Mouse (Mus musculus) small intestine, adult 2 months (tissue): ENCODE data around the gene Sgsm2. TPM values are rescaled to one million over a fixed set of nuclear protein-coding genes. Genes with fewer than 3 reads are reported as not detected.
"Not testable (repeated sequence)": the region's sequence is repeated elsewhere in the genome, so short reads cannot be mapped to it uniquely, and the experiment has no call there.

Source experiments
- H3K27ac ChIP-seq: fragments of 200-500 bp; 2 replicates; pipeline ENCODE4 v1.5.1; 2012; ENCODE audit warnings: low read depth, low read length, control low read depth, inconsistent platforms; ENCODE audit not compliant: insufficient read depth
- H3K27me3 ChIP-seq: fragments of 200-500 bp; 2 replicates; pipeline ENCODE4 v1.6.1; 2012; ENCODE audit warnings: mild to moderate bottlenecking, moderate library complexity, low read length, inconsistent platforms; ENCODE audit not compliant: control insufficient read depth, insufficient read depth
- H3K36me3 ChIP-seq: fragments of 200-500 bp; 2 replicates; pipeline ENCODE4 v1.6.1; 2012; ENCODE audit warnings: mild to moderate bottlenecking, low read length, control low read depth, inconsistent platforms; ENCODE audit not compliant: control insufficient read depth, insufficient read depth
- H3K4me1 ChIP-seq: fragments of 200-500 bp; 2 replicates; pipeline ENCODE4 v1.6.1; 2012; ENCODE audit warnings: low read length, inconsistent platforms, mixed read lengths; ENCODE audit not compliant: control insufficient read depth, insufficient read depth, insufficient read length
- H3K4me3 ChIP-seq: fragments of 200-500 bp; 2 replicates; pipeline ENCODE4 v1.5.1; 2012; ENCODE audit warnings: low read depth, mild to moderate bottlenecking, control low read depth, inconsistent platforms, low read length, moderate library complexity
- CTCF ChIP-seq: fragments of 200-500 bp; IDR thresholded peaks from 2 replicates; pipeline ENCODE4 v1.5.1; 2012; ENCODE audit warnings: low read depth, mild to moderate bottlenecking, control low read depth, inconsistent platforms, low read length, moderate library complexity, mixed read lengths; ENCODE audit not compliant: insufficient replicate concordance, insufficient read length; ENCODE audit errors: extremely low read depth
- POLR2A ChIP-seq: fragments of 200-500 bp; IDR thresholded peaks from 2 replicates; pipeline ENCODE4 v1.6.1; 2012; ENCODE audit warnings: low read depth, mild to moderate bottlenecking, control low read depth, inconsistent platforms, low read length, moderate library complexity
- WGBS: fragments of 180-500 bp; shearing (Covaris S2); methylation state at CpG from one replicate; pipeline ENCODE4 v1.1.7; 2018; 5-methylcytosine and 5-hydroxymethylcytosine counted together
- polyA plus RNA-seq: library from polyadenylated mRNA; depleted of rRNA; stranded (reverse); fragments of >200 nt; gene quantifications from 2 replicates; pipeline ENCODE4 v1.2.3, GENCODE M21; 2012

Gene Sgsm2
- polyA plus RNA-seq, 1 experiment = 9.7 TPM

- Histone ChIP-seq H3K4me1 (no peaks in the 10 kb centered on the region), H3K36me3 (peaks cover 21% of the 10 kb centered on the region), H3K27ac (no peak overlapping the region), H3K4me3 (no peak overlapping the region), H3K27me3 (no peaks in the 10 kb centered on the region)
- TF ChIP-seq POLR2A = no peak
- no peak for TF ChIP-seq CTCF
Measured at GRCm38 (mm10) chr11:74815795-74816194, 81.1 kb downstream of the Sgsm2 start.

DNA sequence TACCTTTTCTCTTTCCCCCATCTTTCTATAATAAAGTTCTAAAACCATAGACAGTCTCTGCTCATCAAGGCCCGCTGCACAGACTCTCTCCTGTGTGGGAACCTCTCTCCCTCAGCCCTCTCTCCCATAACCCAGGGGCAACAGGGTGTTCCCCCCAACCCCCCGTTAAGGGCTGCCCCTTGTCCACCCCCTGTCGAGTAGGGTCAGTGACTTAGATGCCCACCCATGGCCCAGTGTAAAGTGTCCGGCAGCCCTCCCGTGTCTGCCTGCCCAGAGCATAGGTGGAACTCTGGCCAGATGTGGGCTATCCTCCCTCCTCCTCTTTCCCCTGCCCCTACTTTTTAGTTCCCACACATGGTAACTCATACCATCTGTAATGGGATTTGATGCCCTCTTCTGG lies 85.3 kb downstream of the Sgsm2 start:
- H3K36me3 ChIP-seq = peaks cover 12% of the 10 kb centered on the region
- no peaks in the 10 kb centered on the region for H3K27me3 ChIP-seq
- TF ChIP-seq CTCF (no peak), POLR2A (no peak)
- 76% methylated on average over 5 of the region's 5 CpGs for WGBS
- H3K4me3 ChIP-seq = no peak overlapping the region
- H3K4me1 ChIP-seq = no peaks in the 10 kb centered on the region
- no peak overlapping the region for H3K27ac ChIP-seq

GRCm38 (mm10) chr11:74811027-74811426 lies 85.8 kb downstream of the Sgsm2 start:
- H3K27ac ChIP-seq, H3K4me1 ChIP-seq, H3K4me3 ChIP-seq, H3K27me3 ChIP-seq: not testable (repeated sequence)
- peaks cover 13% of the 10 kb centered on the region for H3K36me3 ChIP-seq
- 86% methylated on average over 3 of the region's 3 CpGs for WGBS

DNA sequence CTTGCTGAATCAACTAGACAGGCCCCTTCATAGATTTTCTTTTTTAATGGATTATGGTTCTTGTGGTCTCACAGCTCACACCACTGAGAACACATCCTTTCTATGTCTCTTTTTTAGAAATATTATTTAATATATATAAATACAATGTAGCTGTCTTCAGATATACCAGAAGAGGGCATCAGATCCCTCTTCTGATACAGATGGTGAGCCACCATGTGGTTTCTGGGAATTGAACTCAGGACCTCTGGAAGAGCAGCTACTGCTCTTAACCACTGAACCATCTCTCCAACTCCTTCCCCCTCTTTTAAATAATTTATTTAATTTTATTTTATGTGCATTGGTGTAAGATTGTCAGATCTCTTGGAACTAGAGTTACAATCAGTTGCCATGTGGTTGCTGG lies 86.7 kb downstream of the Sgsm2 start:
- peaks cover 15% of the 10 kb centered on the region for H3K36me3 ChIP-seq
- H3K27ac ChIP-seq = no peak overlapping the region
- no peaks in the 10 kb centered on the region for H3K4me1 ChIP-seq
- TF ChIP-seq CTCF (no peak), POLR2A (no peak)
- no peak overlapping the region for H3K4me3 ChIP-seq
- no peaks in the 10 kb centered on the region for H3K27me3 ChIP-seq

DNA sequence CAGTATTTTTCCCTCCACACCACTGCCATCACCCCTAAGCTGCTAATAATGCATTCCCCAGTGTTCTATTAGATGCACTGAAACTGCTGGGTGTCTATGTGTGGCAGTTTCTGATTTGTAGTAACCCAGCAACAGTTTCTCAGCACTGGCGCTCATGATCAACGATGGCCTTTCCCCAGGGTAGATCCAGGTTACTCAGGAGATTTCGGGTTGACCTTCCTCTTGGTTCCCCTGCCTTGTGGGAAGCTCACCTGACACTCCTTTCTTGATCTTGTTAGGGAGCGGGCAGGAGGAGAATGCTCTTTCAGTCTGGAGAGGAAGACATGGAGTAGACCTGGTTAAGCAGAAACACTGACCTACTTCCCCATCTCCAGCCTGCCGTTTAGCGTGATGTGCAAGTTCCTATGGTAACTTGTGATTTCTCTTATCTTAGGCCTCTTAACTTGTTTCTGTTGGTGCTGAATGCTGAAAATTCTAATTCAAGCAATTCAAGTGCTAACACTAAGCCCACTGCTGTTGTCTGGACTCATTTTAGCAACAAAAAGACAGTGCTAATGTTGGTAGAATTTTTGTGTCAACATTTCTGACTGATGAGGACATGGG lies 88.5 kb downstream of the Sgsm2 start:
- Histone ChIP-seq H3K36me3 (peaks cover 18% of the 10 kb centered on the region), H3K4me1 (no peaks in the 10 kb centered on the region), H3K27ac (no peak overlapping the region), H3K4me3 (no peak overlapping the region), H3K27me3 (no peaks in the 10 kb centered on the region)
- WGBS = 90% methylated on average over 6 of the region's 6 CpGs
- TF ChIP-seq CTCF (no peak), POLR2A (no peak)

DNA sequence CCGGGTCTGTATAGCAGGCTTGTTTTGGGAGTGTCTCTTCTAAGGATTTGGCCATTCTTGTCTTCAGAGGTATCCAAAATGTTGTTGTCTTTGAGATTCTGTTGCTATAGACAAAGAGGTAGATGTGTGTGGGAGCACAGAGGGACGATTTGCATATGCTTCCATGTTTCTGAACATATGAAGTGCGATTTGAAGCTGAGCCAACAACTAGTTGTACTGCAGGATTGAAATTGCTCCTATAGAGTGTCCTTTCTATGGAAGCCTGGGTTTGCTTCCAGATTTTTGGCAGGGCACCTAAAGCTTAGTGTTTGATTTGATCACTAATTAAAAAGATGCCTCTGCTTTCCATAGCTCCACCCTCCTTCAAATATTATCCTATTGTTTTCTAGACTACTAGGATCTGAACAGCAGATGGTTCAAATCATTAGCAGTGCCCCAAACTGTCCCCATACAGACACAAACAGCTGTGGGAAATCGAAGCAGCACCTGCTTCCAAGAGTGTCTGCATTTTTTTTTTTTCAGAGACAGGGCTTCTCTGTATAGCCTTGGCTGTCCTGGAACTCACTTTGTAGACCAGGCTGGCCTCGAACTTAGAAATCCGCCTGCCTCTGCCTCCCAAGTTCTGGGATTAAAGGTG lies 89.5 kb downstream of the Sgsm2 start:
- Histone ChIP-seq H3K4me3 (no peak overlapping the region), H3K36me3 (peaks cover 21% of the 10 kb centered on the region), H3K4me1 (no peaks in the 10 kb centered on the region), H3K27me3 (no peaks in the 10 kb centered on the region), H3K27ac (no peak overlapping the region)
- no peak for TF ChIP-seq CTCF
- 83% methylated on average over 6 of the region's 6 CpGs for WGBS

DNA sequence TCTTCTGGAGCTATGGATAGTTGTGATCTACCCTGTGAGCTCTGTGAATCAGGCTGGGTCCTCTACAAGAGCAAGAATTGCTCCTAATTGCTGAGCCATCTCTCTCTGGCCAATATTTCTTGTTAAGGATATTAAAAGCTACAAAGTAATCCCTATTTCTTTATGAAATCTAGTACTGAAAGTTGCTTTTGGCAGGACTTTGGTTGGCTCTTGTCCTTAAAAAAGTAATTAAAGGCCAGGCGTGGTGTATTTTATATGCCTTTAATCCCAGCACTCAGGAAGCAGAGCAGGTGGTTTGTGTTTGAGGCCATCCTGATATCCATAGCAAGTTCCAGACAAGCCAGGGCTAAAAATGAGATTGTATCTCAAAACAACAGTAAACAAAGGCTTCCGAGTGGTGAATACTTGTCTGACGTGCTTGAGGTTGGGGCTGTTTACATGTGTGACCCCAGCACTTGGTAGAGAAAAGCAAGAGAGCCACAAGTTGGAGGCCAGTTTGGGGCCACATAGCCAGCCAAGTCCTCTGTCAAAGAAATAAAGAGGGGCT lies 92.7 kb downstream of the Sgsm2 start:
- H3K4me1 ChIP-seq = no peaks in the 10 kb centered on the region
- no peak overlapping the region for H3K27ac ChIP-seq
- TF ChIP-seq POLR2A = no peak
- TF ChIP-seq CTCF = no peak
- no peaks in the 10 kb centered on the region for H3K27me3 ChIP-seq
- WGBS = 81% methylated on average over 3 of the region's 3 CpGs
- peaks cover 24% of the 10 kb centered on the region for H3K36me3 ChIP-seq
- no peak overlapping the region for H3K4me3 ChIP-seq
